Mouse (Mus musculus) CH12.LX (cell line): Measurements from ENCODE around the gene Ppl. TPM values are rescaled to one million over a fixed set of nuclear protein-coding genes. Genes with fewer than 3 reads are reported as not detected.

Source experiments
- DNase-seq: peaks from one replicate; pipeline ENCODE4 v3.0.0-alpha.2; 2013; ENCODE audit errors: extremely low read depth
- H3K27ac ChIP-seq: 2 replicates; pipeline ENCODE4 v1.5.1; 2012; ENCODE audit warnings: low read depth, mild to moderate bottlenecking, control low read depth, moderate library complexity; ENCODE audit not compliant: insufficient read depth
- H3K27me3 ChIP-seq: replicated peaks from 2 replicates; pipeline ENCODE3; 2012; ENCODE audit warnings: inconsistent platforms
- H3K36me3 ChIP-seq, 2 experiments: replicated peaks in 1 of 2; 2 replicates each; pipeline versions ENCODE3 to v1.6.1; 2012; ENCODE audit warnings: inconsistent platforms in 1 of 2, low read length in 1 of 2, mild to moderate bottlenecking in 1 of 2, mixed read lengths in 1 of 2, moderate library complexity in 1 of 2; ENCODE audit not compliant: control insufficient read depth in 1 of 2, insufficient read depth in 1 of 2
- H3K4me1 ChIP-seq, 2 experiments: 2 replicates each; pipeline ENCODE4 v1.6.1; 2012; ENCODE audit warnings: inconsistent platforms in 1 of 2, moderate library complexity in 1 of 2; ENCODE audit not compliant: insufficient read depth in 2 of 2, control insufficient read depth in 1 of 2
- H3K4me2 ChIP-seq: 2 replicates; pipeline ENCODE4 v1.6.1; 2012; ENCODE audit warnings: low read depth, mild to moderate bottlenecking, control low read depth; ENCODE audit not compliant: poor library complexity, insufficient read depth, severe bottlenecking
- H3K4me3 ChIP-seq, 3 experiments: fragments of 150-350 bp in 1 of 3; sonication (generic) in 1 of 3; replicated peaks in 1 of 3; 2 replicates each; pipeline versions ENCODE3 to v1.5.1; 2011 to 2012; ENCODE audit warnings: low read depth in 2 of 3, low read length in 2 of 3, mild to moderate bottlenecking in 2 of 3, moderate library complexity in 2 of 3, control low read depth in 1 of 3, improper control_type of control experiment in 1 of 3, inconsistent platforms in 1 of 3, mixed read lengths in 1 of 3; ENCODE audit not compliant: poor library complexity in 1 of 3
- H3K79me2 ChIP-seq: replicated peaks from 2 replicates; pipeline ENCODE4 v1.6.1; 2012; ENCODE audit warnings: mild to moderate bottlenecking, moderate library complexity; ENCODE audit not compliant: control insufficient read depth, poor library complexity, insufficient read depth, severe bottlenecking; ENCODE audit errors: extremely low read depth
- H3K9ac ChIP-seq: 2 replicates; pipeline ENCODE4 v1.6.1; 2012; ENCODE audit warnings: low read depth, mild to moderate bottlenecking, control low read depth, moderate library complexity; ENCODE audit not compliant: insufficient read depth
- H3K9me3 ChIP-seq: replicated peaks from 2 replicates; pipeline ENCODE3; 2012; ENCODE audit warnings: low read length, inconsistent platforms, mixed read lengths
- CHD1 ChIP-seq: IDR thresholded peaks from 2 replicates; pipeline ENCODE4 v1.6.1; 2012; ENCODE audit warnings: low read depth, low read length, improper control_type of control experiment, inconsistent platforms
- E2F4 ChIP-seq: IDR thresholded peaks from 2 replicates; pipeline ENCODE4 v1.6.1; 2011; ENCODE audit warnings: low read depth, low read length, improper control_type of control experiment; ENCODE audit not compliant: insufficient replicate concordance
- ELF1 ChIP-seq: IDR thresholded peaks from 2 replicates; pipeline ENCODE4 v1.6.1; 2014; ENCODE audit warnings: low read depth, mild to moderate bottlenecking, inconsistent platforms, low read length, improper control_type of control experiment
- EP300 ChIP-seq: IDR thresholded peaks from 2 replicates; pipeline ENCODE4 v1.6.1; 2011; ENCODE audit warnings: low read length, improper control_type of control experiment
- ETS1 ChIP-seq: conservative IDR thresholded peaks from 2 replicates; pipeline ENCODE4 v1.6.1; 2012; ENCODE audit warnings: low read depth, mild to moderate bottlenecking, inconsistent platforms, low read length, improper control_type of control experiment, moderate library complexity
- GABPA ChIP-seq: IDR thresholded peaks from 2 replicates; pipeline ENCODE4 v1.6.1; 2012; ENCODE audit warnings: low read depth, low read length, improper control_type of control experiment, inconsistent platforms; ENCODE audit not compliant: insufficient replicate concordance
- JUN ChIP-seq: IDR thresholded peaks from 2 replicates; pipeline ENCODE4 v1.6.1; 2011; ENCODE audit warnings: low read depth, mild to moderate bottlenecking, low read length, improper control_type of control experiment, moderate library complexity; ENCODE audit not compliant: insufficient read depth
- JUND ChIP-seq: conservative IDR thresholded peaks from 2 replicates; pipeline ENCODE4 v1.6.1; 2011; ENCODE audit warnings: low read depth, low read length, improper control_type of control experiment
- MAFK ChIP-seq: IDR thresholded peaks from 2 replicates; pipeline ENCODE4 v1.6.1; 2011; ENCODE audit warnings: low read length, improper control_type of control experiment; ENCODE audit not compliant: insufficient replicate concordance
- MEF2A ChIP-seq: IDR thresholded peaks from 2 replicates; pipeline ENCODE4 v1.6.1; 2014; ENCODE audit warnings: low read depth, mild to moderate bottlenecking, inconsistent platforms, low read length, improper control_type of control experiment, borderline replicate concordance
- MXI1 ChIP-seq: IDR thresholded peaks from 2 replicates; pipeline ENCODE4 v1.6.1; 2011; ENCODE audit warnings: mild to moderate bottlenecking, low read depth, low read length, improper control_type of control experiment
- NRF1 ChIP-seq: IDR thresholded peaks from 2 replicates; pipeline ENCODE4 v1.6.1; 2014; ENCODE audit warnings: low read depth, mild to moderate bottlenecking, inconsistent platforms, low read length, improper control_type of control experiment, moderate library complexity
- POLR2AphosphoS2 ChIP-seq: IDR thresholded peaks from 2 replicates; pipeline ENCODE4 v1.6.1; 2011; ENCODE audit warnings: low read depth, low read length, improper control_type of control experiment
- RAD21 ChIP-seq: IDR thresholded peaks from 2 replicates; pipeline ENCODE4 v1.6.1; 2011; ENCODE audit warnings: low read depth, mild to moderate bottlenecking, low read length, improper control_type of control experiment, moderate library complexity
- SIN3A ChIP-seq: IDR thresholded peaks from 2 replicates; pipeline ENCODE4 v1.6.1; 2012; ENCODE audit warnings: low read length, improper control_type of control experiment, inconsistent platforms
- TBP ChIP-seq: conservative IDR thresholded peaks from 2 replicates; pipeline ENCODE4 v1.6.1; 2011; ENCODE audit warnings: low read depth, low read length, improper control_type of control experiment
- TCF12 ChIP-seq: IDR thresholded peaks from 2 replicates; pipeline ENCODE4 v1.6.1; 2014; ENCODE audit warnings: low read depth, mild to moderate bottlenecking, inconsistent platforms, low read length, improper control_type of control experiment
- USF1 ChIP-seq: IDR thresholded peaks from 2 replicates; pipeline ENCODE4 v1.6.1; 2014; ENCODE audit warnings: low read depth, mild to moderate bottlenecking, inconsistent platforms, low read length, improper control_type of control experiment
- USF2 ChIP-seq: conservative IDR thresholded peaks from 2 replicates; pipeline ENCODE4 v1.6.1; 2011; ENCODE audit warnings: low read depth, low read length, improper control_type of control experiment
- dilution Hi-C: fragments of 300-500 bp; cut with MboI; formaldehyde crosslinking; loops from 2 replicates; pipeline ENCODE4 v1.14.3; 2020; ENCODE audit warnings: low sequenced_read_pairs; ENCODE audit not compliant: extremely low pct_unique_long_range_greater_than_20kb, extremely low pct_ligation_motif_present
- in situ Hi-C: fragments of 300-500 bp; cut with MboI; formaldehyde crosslinking; loops from 3 replicates; pipeline ENCODE4 v1.14.3; 2019; ENCODE audit warnings: low sequenced_read_pairs, low pct_ligation_motif_present, low pct_unique_long_range_greater_than_20kb, mixed read lengths
- polyA plus RNA-seq: library from polyadenylated mRNA; unstranded; fragments of >175 nt; gene quantifications from 2 replicates; pipeline ENCODE4 v1.2.1, GENCODE M21; 2012; ENCODE audit warnings: low read depth; ENCODE audit not compliant: insufficient read length
- total RNA-seq, 2 experiments: library from RNA; depleted of rRNA; stranded (reverse); fragments of 300-350 nt in 1 of 2; fragments of >200 nt in 1 of 2; gene quantifications; 2 replicates each; pipeline ENCODE4 v1.2.3; 2012 to 2014

The Ppl gene
- total and polyA plus RNA-seq, 3 experiments: 0.04 to 0.25 TPM; not detected in 1

- TF ChIP-seq CHD1 (no peak), MEF2A (no peak), MXI1 (no peak), USF1 (no peak), SIN3A (no peak), MAFK (no peak), RAD21 (no peak), TCF12 (no peak), TBP (no peak), POLR2AphosphoS2 (no peak), NRF1 (no peak), ELF1 (no peak), JUND (no peak), GABPA (no peak), USF2 (no peak)
- in situ Hi-C loops (no loop called here), dilution Hi-C loops (no loop called here)
Observed at GRCm38 (mm10) chr16:5070321-5070720, 61.9 kb downstream of the Ppl start.

GRCm38 (mm10) chr16:5063472-5063871, 68.7 kb downstream of the Ppl start:
- dilution Hi-C loops (no loop called here), in situ Hi-C loops (no loop called here)
- Histone ChIP-seq H3K27me3 (no peaks in the 10 kb centered on the region), H3K36me3 (peaks cover 54 to 77% of the 10 kb centered on the region in 2 experiments), H3K4me2 (no peak overlapping the region), H3K9ac (no peak overlapping the region), H3K9me3 (no peaks in the 10 kb centered on the region), H3K27ac (no peak overlapping the region), H3K4me1 (no peaks in the 10 kb centered on the region), H3K4me3 (no peak overlapping the region), H3K79me2 (peaks cover 5% of the 10 kb centered on the region; the same call in 1 of the 2 replicates)
- no peak for DNase-seq
- no peak for TF ChIP-seq MEF2A
- TF ChIP-seq TCF12: no peak
- no peak for TF ChIP-seq MXI1
- no peak for TF ChIP-seq JUN
- TF ChIP-seq EP300: no peak
- TF ChIP-seq MAFK: no peak
- TF ChIP-seq ETS1: no peak
- no peak for TF ChIP-seq GABPA
- no peak for TF ChIP-seq E2F4
- no peak for TF ChIP-seq RAD21

More at GRCm38 (mm10) chr16:5070321-5070720, 61.9 kb downstream of the Ppl start:
- H3K27me3 ChIP-seq: no peaks in the 10 kb centered on the region
- H3K9ac ChIP-seq: no peak overlapping the region
- no peaks in the 10 kb centered on the region for H3K9me3 ChIP-seq
- no peaks in the 10 kb centered on the region for H3K4me1 ChIP-seq
- no peak overlapping the region for H3K4me2 ChIP-seq
- DNase-seq: no peak
- H3K79me2 ChIP-seq: no peaks in the 10 kb centered on the region; the same call in 1 of the 2 replicates
- H3K36me3 ChIP-seq: peaks cover 61 to 88% of the 10 kb centered on the region in 2 experiments
- no peak overlapping the region for H3K27ac ChIP-seq
- H3K4me3 ChIP-seq: no peak overlapping the region
